Comparison of ENCODE assay signal across 7 mouse cellular contexts in the genomic region with DNA sequence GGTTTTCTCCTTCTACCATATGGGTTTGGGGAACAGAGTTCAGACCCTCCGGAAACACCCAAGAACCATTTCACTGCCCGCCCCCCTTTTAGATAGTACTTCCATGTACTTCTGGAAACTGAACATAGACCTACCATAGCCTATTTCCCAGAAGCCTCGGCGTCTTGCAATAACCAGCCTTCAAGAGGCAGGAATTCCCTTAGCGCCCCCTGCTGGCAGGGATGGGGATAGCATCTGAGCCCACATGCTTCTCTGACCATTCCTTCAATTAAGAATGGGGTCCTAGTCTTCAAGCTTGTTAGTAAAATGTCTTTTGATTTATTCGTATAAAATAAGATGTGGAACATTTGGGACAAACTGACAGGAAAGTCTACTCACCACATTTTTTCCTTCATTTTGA.
DNase-seq lines count a peak whose midpoint lies in the region; ATAC-seq and TF ChIP-seq lines count a peak whose summit lies in the region.

No protein-coding gene starts in this region.

- no peak overlapping the region for H3K27ac ChIP-seq in CH12.LX (ENCODE audit: insufficient read depth, low read depth)
- no peak overlapping the region for H3K27ac ChIP-seq in stomach, postnatal 0 days (replicated peaks)

- H3K9me3 ChIP-seq in CH12.LX (replicated peaks; ENCODE audit: low read length), result no peaks in the 10 kb centered on the region
- no peaks in the 10 kb centered on the region for H3K9me3 ChIP-seq in stomach, postnatal 0 days (ENCODE audit: control insufficient read depth, low read length)

- in situ Hi-C loops in CH12.LX (cut with MboI; ENCODE audit: low pct_ligation_motif_present, low pct_unique_long_range_greater_than_20kb, low sequenced_read_pairs), result loop anchor here (10.0 to 25.0 kb wide), 2 partner anchors 239 to 357 kb away; partner anchors contain the start of genes Med21 and Tm7sf3

- no peak for ATAC-seq in stomach, postnatal 0 days (ENCODE audit: low FRiP score, low TSS enrichment)

- H3K9ac ChIP-seq in CH12.LX (ENCODE audit: insufficient read depth, low read depth), result no peak overlapping the region
- no peak overlapping the region for H3K9ac ChIP-seq in stomach, postnatal 0 days (ENCODE audit: low read length)

- peak; percentile 87 to 97 for TF ChIP-seq CTCF in CH12.LX (conservative IDR thresholded peaks at IDR 0.05 in 1 of 2, IDR thresholded peaks at IDR 0.05 in 1 of 2; ENCODE audit: low read depth in 2 of 2, low read length in 2 of 2)
- TF ChIP-seq CTCF in lung, adult 2 months (IDR thresholded peaks at IDR 0.05; ENCODE audit: insufficient read depth, low read length), result peak; percentile 93
- TF ChIP-seq CTCF in stomach, postnatal 0 days (IDR thresholded peaks at IDR 0.05; ENCODE audit: low read depth), result peak; percentile 88

- TF ChIP-seq RAD21 in CH12.LX (IDR thresholded peaks at IDR 0.05; ENCODE audit: low read depth, low read length), result peak; percentile 52

- H3K4me3 ChIP-seq in CH12.LX (replicated peaks in 1 of 3; ENCODE audit: low read depth in 2 of 3, low read length in 2 of 3, poor library complexity in 1 of 3), result no peak overlapping the region
- H3K4me3 ChIP-seq in lung, adult 2 months (replicated peaks; ENCODE audit: extremely low read depth, low read depth, low read length), result no peak overlapping the region
- no peak overlapping the region for H3K4me3 ChIP-seq in stomach, postnatal 0 days (ENCODE audit: low read depth, low read length)

- TF ChIP-seq POLR2A in CH12.LX (IDR thresholded peaks at IDR 0.05; ENCODE audit: low read depth, low read length), result no peak
- TF ChIP-seq POLR2A in lung, adult 2 months (IDR thresholded peaks at IDR 0.05; ENCODE audit: borderline replicate concordance, extremely low read depth, low read depth, low read length), result no peak

- peaks cover 0 to 6% of the 10 kb centered on the region in 2 experiments for H3K36me3 ChIP-seq in CH12.LX (replicated peaks in 1 of 2; ENCODE audit: control insufficient read depth in 1 of 2, insufficient read depth in 1 of 2, low read length in 1 of 2)
- no peaks in the 10 kb centered on the region for H3K36me3 ChIP-seq in stomach, postnatal 0 days (ENCODE audit: control insufficient read depth, insufficient read depth, low read length)

- H3K4me2 ChIP-seq in CH12.LX (ENCODE audit: insufficient read depth, low read depth, poor library complexity, severe bottlenecking), result no peak overlapping the region
- H3K4me2 ChIP-seq in stomach, postnatal 0 days (replicated peaks; ENCODE audit: low read depth), result no peak overlapping the region

- no peaks in the 10 kb centered on the region for H3K79me2 ChIP-seq in CH12.LX (replicated peaks; ENCODE audit: control insufficient read depth, extremely low read depth, insufficient read depth, poor library complexity, severe bottlenecking)

- WGBS in lung, adult 2 months, result 52% methylated on average over 6 of the region's 6 CpGs
- WGBS in stomach, postnatal 0 days, result 49% methylated on average over 6 of the region's 6 CpGs

- dilution Hi-C loops in CH12.LX (cut with MboI; ENCODE audit: extremely low pct_ligation_motif_present, extremely low pct_unique_long_range_greater_than_20kb, low sequenced_read_pairs), result no loop called here

- peaks cover 0 to 4% of the 10 kb centered on the region in 2 experiments; a peak in 2 of 4 replicates for H3K4me1 ChIP-seq in CH12.LX (ENCODE audit: control insufficient read depth in 1 of 2, insufficient read depth in 2 of 2)
- no peaks in the 10 kb centered on the region for H3K4me1 ChIP-seq in lung, adult 2 months (ENCODE audit: control insufficient read depth, insufficient read depth, low read length)
- no peaks in the 10 kb centered on the region for H3K4me1 ChIP-seq in stomach, postnatal 0 days (replicated peaks; ENCODE audit: control insufficient read depth, insufficient read depth)

- no peaks in the 10 kb centered on the region for H3K27me3 ChIP-seq in CH12.LX (replicated peaks)
- no peaks in the 10 kb centered on the region for H3K27me3 ChIP-seq in stomach, postnatal 0 days (ENCODE audit: control insufficient read depth, insufficient read depth, low read length)

- TF ChIP-seq EP300 in CH12.LX (IDR thresholded peaks at IDR 0.05; ENCODE audit: low read length), result no peak
- no peak for TF ChIP-seq EP300 in stomach, postnatal 0 days (optimal IDR thresholded peaks at IDR 0.05)

- DNase-seq in kidney, adult 9 months, result peak; percentile 51
- no peak for DNase-seq in kidney, adult 11 months
- DNase-seq in CH12.LX (ENCODE audit: extremely low read depth) (peak; percentile 63), MN1 (ENCODE audit: low spot score) (peak; percentile 68)
- peak; percentile 52 for DNase-seq in embryo, embryonic 9.5 days (ENCODE audit: extremely low spot score)
- peak; percentile 41 for DNase-seq in lung, adult 2 months
- peak; percentile 67 for DNase-seq in stomach, postnatal 0 days (ENCODE audit: low spot score)

TF ChIP-seq in CH12.LX, 34 proteins besides CTCF, POLR2A, EP300 and RAD21:
- no peak for TF ChIP-seq SIN3A (IDR thresholded peaks at IDR 0.05; ENCODE audit: low read length)
- no peak for TF ChIP-seq JUND (conservative IDR thresholded peaks at IDR 0.05; ENCODE audit: low read depth, low read length)
- peak; percentile 53 for TF ChIP-seq SMC3 (IDR thresholded peaks at IDR 0.05; ENCODE audit: low read depth, low read length)
- TF ChIP-seq BHLHE40 (IDR thresholded peaks at IDR 0.05; ENCODE audit: low read depth, low read length), result no peak
- no peak for TF ChIP-seq KAT2A (IDR thresholded peaks at IDR 0.05; ENCODE audit: insufficient replicate concordance, low read length)
- no peak for TF ChIP-seq JUN (IDR thresholded peaks at IDR 0.05; ENCODE audit: insufficient read depth, low read depth, low read length)
- no peak for TF ChIP-seq TBP (conservative IDR thresholded peaks at IDR 0.05; ENCODE audit: low read depth, low read length)
- no peak for TF ChIP-seq ZMIZ1 (IDR thresholded peaks at IDR 0.05; ENCODE audit: low read depth, low read length)
TF ChIP-seq in CH12.LX: peak in this region for 1.
